Mouse (Mus musculus): ENCODE data around the gene Spata5.
"Not testable (repeated sequence)": the region's sequence is repeated elsewhere in the genome, so short reads cannot be mapped to it uniquely, and the experiment has no call there.

Gene Spata5

GRCm38 (mm10) chr3:37569661-37570566 is 150.2 kb downstream of the Spata5 start:
- no peak for DNase-seq (ENCODE audit: low spot score in 2 of 2)

GRCm38 (mm10) chr3:37571633-37572032 is 151.9 kb downstream of the Spata5 start:
- no peak for DNase-seq (ENCODE audit: low spot score in 2 of 2)

GRCm38 (mm10) chr3:37572066-37572465 is 152.4 kb downstream of the Spata5 start:
- DNase-seq (ENCODE audit: low spot score in 2 of 2) = no peak

- no peak for DNase-seq (ENCODE audit: low spot score in 2 of 2)
Measured at GRCm38 (mm10) chr3:37576840-37577239, 157.1 kb downstream of the Spata5 start.

GRCm38 (mm10) chr3:37577706-37578105 is 158.0 kb downstream of the Spata5 start:
- no peak for DNase-seq (ENCODE audit: low spot score in 2 of 2)

- DNase-seq (ENCODE audit: low spot score in 2 of 2) = no peak
Measured at GRCm38 (mm10) chr3:37584576-37584975, 164.9 kb downstream of the Spata5 start.

- DNase-seq (ENCODE audit: low spot score in 2 of 2) = no peak
Measured at GRCm38 (mm10) chr3:37585967-37586730, 166.5 kb downstream of the Spata5 start.

- no peak for DNase-seq (ENCODE audit: low spot score in 2 of 2)
Measured at GRCm38 (mm10) chr3:37586731-37587578, 167.3 kb downstream of the Spata5 start.

GRCm38 (mm10) chr3:37595721-37596120 is 176.0 kb downstream of the Spata5 start:
- DNase-seq (ENCODE audit: low spot score in 2 of 2) = no peak

- DNase-seq (ENCODE audit: low spot score in 2 of 2) = peak; percentile 20
Measured at GRCm38 (mm10) chr3:37596519-37596918, 176.8 kb downstream of the Spata5 start.

- DNase-seq (ENCODE audit: low spot score in 2 of 2) = no peak
Measured at GRCm38 (mm10) chr3:37597200-37597599, 177.5 kb downstream of the Spata5 start.

- DNase-seq (ENCODE audit: low spot score in 2 of 2) = not testable (repeated sequence)
Measured at GRCm38 (mm10) chr3:37599641-37600040, 179.9 kb downstream of the Spata5 start.

- no peak for DNase-seq (ENCODE audit: low spot score in 2 of 2)
Measured at GRCm38 (mm10) chr3:37602356-37602755, 182.7 kb downstream of the Spata5 start.

- DNase-seq (ENCODE audit: low spot score in 2 of 2) = no peak
Measured at GRCm38 (mm10) chr3:37602890-37603289, 183.2 kb downstream of the Spata5 start.

GRCm38 (mm10) chr3:37603541-37603940 is 183.8 kb downstream of the Spata5 start:
- DNase-seq (ENCODE audit: low spot score in 2 of 2) = no peak

GRCm38 (mm10) chr3:37604976-37605875 is 185.5 kb downstream of the Spata5 start:
- no peak for DNase-seq (ENCODE audit: low spot score in 2 of 2)

GRCm38 (mm10) chr3:37605876-37606238 is 186.2 kb downstream of the Spata5 start:
- DNase-seq (ENCODE audit: low spot score in 2 of 2) = no peak

GRCm38 (mm10) chr3:37608926-37609325 is 189.2 kb downstream of the Spata5 start:
- no peak for DNase-seq (ENCODE audit: low spot score in 2 of 2)

GRCm38 (mm10) chr3:37610670-37611069 is 191.0 kb downstream of the Spata5 start:
- DNase-seq (ENCODE audit: low spot score in 2 of 2) = no peak

GRCm38 (mm10) chr3:37613722-37614121 is 194.0 kb downstream of the Spata5 start:
- DNase-seq (ENCODE audit: low spot score in 2 of 2) = no peak

All from urinary bladder, postnatal 36 days (tissue).